Mouse (Mus musculus) brain, embryonic 14.5 days (tissue): ENCODE results near the gene Gm49361. TPM values are rescaled to one million over a fixed set of nuclear protein-coding genes. Genes with fewer than 3 reads are reported as not detected.
"Not testable (repeated sequence)": the region's sequence is repeated elsewhere in the genome, so short reads cannot be mapped to it uniquely, and the experiment has no call there.

ENCODE experiments used
- DNase-seq: peaks from one replicate; pipeline ENCODE4 v3.0.0-alpha.2; 2011; ENCODE audit warnings: low read depth
- CTCF ChIP-seq: fragments of 200-500 bp; IDR thresholded peaks from 2 replicates; pipeline ENCODE4 v1.5.1; 2012; ENCODE audit warnings: inconsistent platforms, mild to moderate bottlenecking, moderate library complexity, borderline replicate concordance; ENCODE audit not compliant: insufficient read depth, insufficient read length; ENCODE audit errors: extremely low read depth
- POLR2A ChIP-seq: fragments of 200-500 bp; IDR thresholded peaks from 2 replicates; pipeline ENCODE4 v1.6.1; 2012; ENCODE audit warnings: mild to moderate bottlenecking, inconsistent platforms, borderline replicate concordance; ENCODE audit not compliant: poor library complexity, insufficient read depth, insufficient read length, severe bottlenecking; ENCODE audit errors: extremely low read depth
- polyA plus RNA-seq: library from polyadenylated mRNA; depleted of rRNA; stranded (reverse); fragments of >200 nt; gene quantifications from 2 replicates; pipeline ENCODE4 v1.2.3, GENCODE M21; 2012

Gene Gm49361
- polyA plus RNA-seq, 1 experiment = not detected

GRCm38 (mm10) chr14:57701915-57702477 lies 43.9 kb downstream of the Gm49361 start:
- peak; percentile 85 for DNase-seq
- TF ChIP-seq POLR2A = no peak
- no peak for TF ChIP-seq CTCF

- TF ChIP-seq CTCF (no peak), POLR2A (no peak)
- no peak for DNase-seq
Observed at GRCm38 (mm10) chr14:57699461-57699970, 46.4 kb downstream of the Gm49361 start.

GRCm38 (mm10) chr14:57699016-57699415 lies 46.9 kb downstream of the Gm49361 start:
- TF ChIP-seq CTCF = no peak
- DNase-seq = no peak

GRCm38 (mm10) chr14:57696066-57696465 lies 49.8 kb downstream of the Gm49361 start:
- DNase-seq = no peak
- TF ChIP-seq CTCF = no peak
- TF ChIP-seq POLR2A = no peak

- no peak for DNase-seq
- TF ChIP-seq POLR2A = no peak
- TF ChIP-seq CTCF = peak; percentile 44; the same call in 1 of the 2 replicates
Observed at GRCm38 (mm10) chr14:57695550-57695949, 50.4 kb downstream of the Gm49361 start.

GRCm38 (mm10) chr14:57694246-57694645 lies 51.7 kb downstream of the Gm49361 start:
- no peak for TF ChIP-seq POLR2A
- no peak for TF ChIP-seq CTCF
- DNase-seq = no peak

- DNase-seq = no peak
- TF ChIP-seq CTCF (no peak), POLR2A (no peak)
Observed at GRCm38 (mm10) chr14:57692517-57693130, 53.3 kb downstream of the Gm49361 start.

- no peak for DNase-seq
- TF ChIP-seq POLR2A (no peak), CTCF (no peak)
Observed at GRCm38 (mm10) chr14:57691316-57691715, 54.6 kb downstream of the Gm49361 start.

- DNase-seq = no peak
- TF ChIP-seq POLR2A (no peak), CTCF (no peak)
Observed at GRCm38 (mm10) chr14:57690681-57691080, 55.2 kb downstream of the Gm49361 start.

GRCm38 (mm10) chr14:57688066-57688465 lies 57.8 kb downstream of the Gm49361 start:
- DNase-seq = not testable (repeated sequence)

- TF ChIP-seq POLR2A = no peak
- no peak for TF ChIP-seq CTCF
- no peak for DNase-seq
Observed at GRCm38 (mm10) chr14:57687441-57687840, 58.5 kb downstream of the Gm49361 start.

- DNase-seq = no peak
- TF ChIP-seq CTCF = no peak
- no peak for TF ChIP-seq POLR2A
Observed at GRCm38 (mm10) chr14:57686647-57687046, 59.3 kb downstream of the Gm49361 start.

GRCm38 (mm10) chr14:57684579-57684978 lies 61.3 kb downstream of the Gm49361 start:
- TF ChIP-seq POLR2A (no peak), CTCF (peak; percentile 69; the same call in 1 of the 2 replicates)
- DNase-seq = peak; percentile 56

- no peak for DNase-seq
- TF ChIP-seq CTCF (no peak), POLR2A (no peak)
Observed at GRCm38 (mm10) chr14:57682751-57683150, 63.2 kb downstream of the Gm49361 start.
